Mouse (Mus musculus): ENCODE results near the gene Flvcr1. TPM values are rescaled to one million over a fixed set of nuclear protein-coding genes. Genes with fewer than 3 reads are reported as not detected.
A peak's percentile ranks its signal among the peaks of the same experiment; 100 is the strongest.

Gene Flvcr1
- total and polyA plus RNA-seq, 3 experiments: 9.5 to 20.7 (median 16.8) TPM

GRCm38 (mm10) chr1:190980470-190980869 is 45.5 kb downstream of the Flvcr1 start:
- DNase-seq: no peak

- peak; percentile 92 for DNase-seq
These were observed 46.8 kb downstream of the Flvcr1 start, which contains the start of gene Vash2 for GRCm38 (mm10) chr1:190979100-190979563. Gene Vash2, minus strand, starts transcription at chr1:190979296.

GRCm38 (mm10) chr1:190978511-190979073 is 47.4 kb downstream of the Flvcr1 start:
- DNase-seq: peak; percentile 26

GRCm38 (mm10) chr1:190978001-190978400 is 48.0 kb downstream of the Flvcr1 start:
- no peak for DNase-seq

- no peak for DNase-seq
These were observed 48.9 kb downstream of the Flvcr1 start for GRCm38 (mm10) chr1:190976887-190977573.

GRCm38 (mm10) chr1:190974833-190975232 is 51.1 kb downstream of the Flvcr1 start:
- DNase-seq: no peak

GRCm38 (mm10) chr1:190974191-190974590 is 51.8 kb downstream of the Flvcr1 start:
- DNase-seq: no peak

GRCm38 (mm10) chr1:190972612-190973192 is 53.3 kb downstream of the Flvcr1 start:
- no peak for DNase-seq

- no peak for DNase-seq
These were observed 54.0 kb downstream of the Flvcr1 start for GRCm38 (mm10) chr1:190971708-190972610.

- no peak for DNase-seq
These were observed 57.9 kb downstream of the Flvcr1 start for GRCm38 (mm10) chr1:190968010-190968409.

GRCm38 (mm10) chr1:190964992-190965780 is 60.8 kb downstream of the Flvcr1 start:
- no peak for DNase-seq

GRCm38 (mm10) chr1:190962760-190963159 is 63.2 kb downstream of the Flvcr1 start:
- no peak for DNase-seq

GRCm38 (mm10) chr1:190958821-190959220 is 67.1 kb downstream of the Flvcr1 start:
- no peak for DNase-seq

Other genes with a start within 250 kb of the Flvcr1 start
- gene Rps6kc1, start 114.4 kb downstream of the Flvcr1 start, total RNA-seq (2021): 10 to 100 TPM; 23.3 to 25.3 TPM
- gene Rps6kc1, start 114.4 kb downstream of the Flvcr1 start, polyA plus RNA-seq (2012; rRNA removed): 15.7 and 23.2 TPM in 2 replicates
- gene Angel2, start 101.0 kb downstream of the Flvcr1 start, total RNA-seq (2021): 10 to 100 TPM; 47.2 to 50.1 TPM
- gene Angel2, start 101.0 kb downstream of the Flvcr1 start, polyA plus RNA-seq (2012; rRNA removed): 14.6 and 16.2 TPM in 2 replicates
- under 1 TPM; 0.17 to 0.24 TPM for gene Vash2, start 46.9 kb downstream of the Flvcr1 start, total RNA-seq (2021)
- gene Vash2, start 46.9 kb downstream of the Flvcr1 start, polyA plus RNA-seq (2012; rRNA removed): 0.17 and 1.1 TPM in 2 replicates
- gene Spata45, start 10.5 kb upstream of the Flvcr1 start, total RNA-seq (2021): not detected
- gene Spata45, start 10.5 kb upstream of the Flvcr1 start, polyA plus RNA-seq (2012; rRNA removed): not detected in 2 replicates
- 10 to 100 TPM; 12.4 to 14.5 TPM for gene Tatdn3, start 36.8 kb upstream of the Flvcr1 start, total RNA-seq (2021)
- 2.2 and 5.9 TPM in 2 replicates for gene Tatdn3, start 36.8 kb upstream of the Flvcr1 start, polyA plus RNA-seq (2012; rRNA removed)
- gene Nsl1, start 36.9 kb upstream of the Flvcr1 start, total RNA-seq (2021): 1 to 10 TPM in 1 of 2 experiments, under 1 TPM in 1; 0.52 to 1.2 TPM
- 0.17 and 0.22 TPM in 2 replicates for gene Nsl1, start 36.9 kb upstream of the Flvcr1 start, polyA plus RNA-seq (2012; rRNA removed)
- 1 to 10 TPM; 2.2 TPM for gene Batf3, start 71.7 kb upstream of the Flvcr1 start, total RNA-seq (2021)
- 3.5 and 4.9 TPM in 2 replicates for gene Batf3, start 71.7 kb upstream of the Flvcr1 start, polyA plus RNA-seq (2012; rRNA removed)
- gene Fam71a, start 138.7 kb upstream of the Flvcr1 start, total RNA-seq (2021): not detected
- gene Fam71a, start 138.7 kb upstream of the Flvcr1 start, polyA plus RNA-seq (2012; rRNA removed): not detected in 2 replicates
- 1 to 10 TPM; 3.0 to 3.6 TPM for gene Atf3, start 191.9 kb upstream of the Flvcr1 start, total RNA-seq (2021)
- 1.1 and 2.8 TPM in 2 replicates for gene Atf3, start 191.9 kb upstream of the Flvcr1 start, polyA plus RNA-seq (2012; rRNA removed)

All from adrenal gland, adult 2 months (tissue).